Mouse (Mus musculus): ENCODE results near the gene Gm28308.

The Gm28308 gene

GRCm38 (mm10) chr6:52246916-52247315 is 33.8 kb upstream of the Gm28308 start:
- no peak for DNase-seq (ENCODE audit: low spot score)

GRCm38 (mm10) chr6:52246403-52246803 is 33.3 kb upstream of the Gm28308 start:
- no peak for DNase-seq (ENCODE audit: low spot score)

- DNase-seq (ENCODE audit: low spot score): no peak
Observed at GRCm38 (mm10) chr6:52245757-52246142, 32.6 kb upstream of the Gm28308 start, which contains the start of gene Hoxa11. Gene Hoxa11 (minus strand): TSS chr6:52245810.

- no peak for DNase-seq (ENCODE audit: low spot score)
Observed at GRCm38 (mm10) chr6:52245040-52245756, 32.1 kb upstream of the Gm28308 start.

- DNase-seq (ENCODE audit: low spot score): no peak
Observed at GRCm38 (mm10) chr6:52244471-52245039, 31.4 kb upstream of the Gm28308 start.

- no peak for DNase-seq (ENCODE audit: low spot score)
Observed at GRCm38 (mm10) chr6:52243681-52244121, 30.6 kb upstream of the Gm28308 start.

GRCm38 (mm10) chr6:52242801-52243332 is 29.7 kb upstream of the Gm28308 start:
- no peak for DNase-seq (ENCODE audit: low spot score)

- DNase-seq (ENCODE audit: low spot score): no peak
Observed at GRCm38 (mm10) chr6:52241001-52241621, 28.0 kb upstream of the Gm28308 start.

GRCm38 (mm10) chr6:52240389-52241000 is 27.4 kb upstream of the Gm28308 start, which contains the start of gene Hoxa10:
Gene Hoxa10 (minus strand): TSS chr6:52240854.
- DNase-seq (ENCODE audit: low spot score): peak; percentile 51

- DNase-seq (ENCODE audit: low spot score): no peak
Observed at GRCm38 (mm10) chr6:52239625-52240388, 26.7 kb upstream of the Gm28308 start.

GRCm38 (mm10) chr6:52238976-52239375 is 25.8 kb upstream of the Gm28308 start:
- no peak for DNase-seq (ENCODE audit: low spot score)

- no peak for DNase-seq (ENCODE audit: low spot score)
Observed at GRCm38 (mm10) chr6:52238155-52238545, 25.0 kb upstream of the Gm28308 start.

GRCm38 (mm10) chr6:52237346-52238154 is 24.4 kb upstream of the Gm28308 start:
- no peak for DNase-seq (ENCODE audit: low spot score)

- no peak for DNase-seq (ENCODE audit: low spot score)
Observed at GRCm38 (mm10) chr6:52236806-52237205, 23.7 kb upstream of the Gm28308 start.

- DNase-seq (ENCODE audit: low spot score): no peak
Observed at GRCm38 (mm10) chr6:52235866-52236265, 22.7 kb upstream of the Gm28308 start.

- no peak for DNase-seq (ENCODE audit: low spot score)
Observed at GRCm38 (mm10) chr6:52235267-52235666, 22.1 kb upstream of the Gm28308 start.

- DNase-seq (ENCODE audit: low spot score): no peak
Observed at GRCm38 (mm10) chr6:52234428-52235140, 21.4 kb upstream of the Gm28308 start.

- no peak for DNase-seq (ENCODE audit: low spot score)
Observed at GRCm38 (mm10) chr6:52233546-52234427, 20.6 kb upstream of the Gm28308 start.

GRCm38 (mm10) chr6:52232984-52233545 is 19.9 kb upstream of the Gm28308 start:
- no peak for DNase-seq (ENCODE audit: low spot score)
